Mouse (Mus musculus): ENCODE results near the gene Ccdc155.

Gene Ccdc155

DNA sequence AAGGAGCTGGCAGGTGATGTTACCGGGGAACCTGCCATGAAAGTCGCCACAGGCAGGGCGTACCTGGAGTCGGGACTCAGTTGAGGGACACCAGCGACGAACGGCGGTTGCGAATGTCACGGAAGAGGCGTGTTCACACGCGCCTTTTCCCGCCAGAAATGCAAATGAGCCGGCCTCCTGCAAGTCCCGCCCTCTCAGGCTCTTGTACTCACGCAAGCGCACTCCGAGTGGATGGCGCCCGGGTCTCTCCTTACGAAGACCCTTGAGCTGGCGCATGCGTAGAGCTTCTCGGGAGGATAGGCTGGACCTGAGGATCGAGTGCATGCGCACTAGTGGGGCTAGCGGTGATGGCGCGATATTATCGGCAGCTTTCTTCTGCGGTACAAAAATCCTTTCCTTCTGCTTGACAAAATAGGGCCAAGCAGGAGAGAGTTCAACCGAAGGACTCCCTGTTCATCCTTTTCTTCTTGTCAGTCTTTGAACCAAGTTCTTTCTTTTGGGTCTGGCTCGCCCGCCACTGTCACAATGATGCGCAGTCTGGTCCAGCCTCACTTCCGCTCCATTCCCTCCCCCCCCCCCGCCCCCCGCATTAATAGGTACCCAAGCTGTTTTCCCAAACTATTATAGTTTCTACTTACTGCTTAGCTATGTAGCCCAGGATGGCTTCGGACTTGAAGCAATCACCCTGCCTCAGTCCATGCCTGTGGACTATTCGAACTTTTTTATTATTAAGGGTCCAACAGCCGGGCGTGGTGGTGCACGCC, at the start of gene Ccdc155:
Gene Ccdc155 (minus strand): TSS at position 513 of the 764 bp plus-strand sequence.
- DNase-seq (ENCODE audit: low read depth, low spot score): peak; percentile 99

DNA sequence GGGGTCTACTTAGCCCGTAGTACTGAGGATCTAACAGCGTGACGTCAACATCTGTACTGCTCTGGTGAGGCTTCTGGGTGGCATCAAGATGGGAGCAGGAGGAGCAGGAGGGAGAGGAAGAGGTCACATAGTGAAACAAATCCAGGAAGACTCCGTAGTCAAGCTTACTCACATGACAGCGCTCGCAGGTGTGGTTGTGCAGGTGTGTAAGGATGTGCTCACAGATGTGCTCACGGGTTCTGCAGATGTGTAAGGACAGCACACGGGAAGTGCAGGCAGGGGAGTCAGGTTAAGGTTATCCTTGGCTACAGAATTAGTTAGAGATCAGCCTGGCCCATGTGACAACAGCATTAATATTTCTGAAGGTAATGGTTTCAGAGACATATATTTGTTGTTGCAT, 49.1 kb upstream of the Ccdc155 start:
- no peak for DNase-seq (ENCODE audit: low read depth, low spot score)

DNA sequence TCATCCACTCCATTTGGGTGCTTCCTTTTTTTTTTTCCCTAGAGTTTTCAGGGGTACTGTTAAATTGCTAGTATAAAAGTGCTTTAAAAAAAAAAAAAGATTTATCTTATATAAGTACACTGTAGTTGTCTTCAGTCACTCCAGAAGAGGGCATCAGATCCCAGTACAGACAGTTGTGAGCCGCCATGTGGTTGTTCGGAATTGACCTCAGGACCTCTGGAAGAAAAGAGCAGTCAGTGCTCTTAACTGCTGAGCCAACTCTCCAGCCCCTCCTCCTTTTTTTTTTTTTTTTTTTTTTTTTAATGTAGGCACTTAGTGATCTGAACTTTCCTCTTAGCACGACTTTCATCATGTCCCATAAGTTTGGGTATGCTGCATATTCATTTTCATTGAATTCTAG, 43.0 kb upstream of the Ccdc155 start:
- DNase-seq (ENCODE audit: low read depth, low spot score): no peak

DNA sequence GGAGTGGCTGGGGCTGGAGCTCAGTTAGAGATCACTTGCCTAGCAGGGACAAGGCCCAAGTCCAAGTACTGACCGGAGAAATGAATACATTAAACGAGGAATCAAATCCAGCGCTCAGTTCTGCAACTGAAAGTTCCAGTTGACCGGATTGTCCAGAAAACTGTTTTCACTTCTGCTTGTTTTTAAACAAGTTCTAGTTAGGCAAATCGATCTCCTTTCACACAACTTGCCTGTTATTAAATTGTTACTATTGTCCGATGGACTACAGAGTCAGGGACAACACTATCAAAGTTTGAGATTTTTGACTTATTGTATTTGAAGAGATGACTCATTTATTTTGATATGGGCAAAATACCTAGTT, 36.7 kb upstream of the Ccdc155 start:
- no peak for DNase-seq (ENCODE audit: low read depth, low spot score)

DNA sequence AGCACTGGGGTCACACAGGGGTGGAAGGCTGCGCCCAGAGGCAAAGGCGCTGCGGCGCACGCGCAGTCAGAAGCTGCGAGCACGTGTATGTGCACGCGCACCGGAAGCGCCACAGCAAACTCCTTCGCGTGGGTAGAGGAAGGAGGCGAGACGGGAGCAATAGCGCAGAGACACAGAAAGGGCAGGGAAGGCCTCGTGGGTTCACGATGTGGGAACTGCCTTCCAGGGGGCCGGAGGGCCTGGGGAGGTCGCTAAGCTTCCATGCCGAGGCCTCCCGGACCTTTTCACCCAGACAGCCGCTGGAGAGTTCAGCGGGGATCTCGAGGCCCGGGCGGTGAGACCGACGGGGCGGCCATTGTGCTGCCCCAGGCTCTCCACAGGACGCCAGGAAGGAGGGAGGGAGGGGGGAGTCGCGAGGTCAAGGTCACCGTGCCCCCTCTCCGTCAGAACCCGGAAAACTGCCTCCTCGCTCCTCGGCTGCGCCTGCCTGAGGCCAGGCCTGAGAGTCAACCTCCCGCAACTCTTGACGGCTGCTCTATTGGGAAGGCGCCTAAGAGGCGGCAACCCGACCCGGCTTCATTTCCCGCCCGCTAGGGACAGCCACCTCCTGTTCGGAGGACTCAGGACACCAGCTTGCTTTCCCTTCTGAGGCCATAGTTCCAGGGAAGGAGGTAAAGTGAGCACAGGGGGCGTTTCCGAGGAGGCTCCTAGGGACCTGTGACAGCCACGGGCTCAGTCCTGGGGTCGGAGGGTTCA, 36.1 kb upstream of the Ccdc155 start, which contains the start of gene Slc6a16:
Gene Slc6a16 (plus strand): TSS at position 453 of the 756 bp plus-strand sequence.
- peak; percentile 59 for DNase-seq (ENCODE audit: low read depth, low spot score)

DNA sequence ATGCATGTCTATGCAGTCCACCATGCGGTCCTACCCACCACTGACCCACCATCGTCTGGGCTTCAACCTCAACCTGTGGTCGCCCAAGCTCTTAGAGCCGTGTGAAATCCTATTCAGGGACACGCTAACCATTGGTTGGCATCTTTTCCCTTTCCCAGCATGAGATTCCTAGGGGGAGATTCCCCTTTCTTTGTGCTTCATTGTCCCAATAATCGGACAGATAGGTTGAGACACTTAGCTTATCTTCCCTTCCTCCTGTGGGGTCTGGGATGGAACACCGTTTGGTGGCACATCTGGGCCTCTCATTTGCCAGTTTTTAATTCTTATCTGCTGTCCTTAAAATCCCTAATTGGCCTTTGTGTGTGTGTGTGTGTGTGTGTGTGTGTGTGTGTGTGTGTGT, 35.4 kb upstream of the Ccdc155 start:
- no peak for DNase-seq (ENCODE audit: low read depth, low spot score)

DNA sequence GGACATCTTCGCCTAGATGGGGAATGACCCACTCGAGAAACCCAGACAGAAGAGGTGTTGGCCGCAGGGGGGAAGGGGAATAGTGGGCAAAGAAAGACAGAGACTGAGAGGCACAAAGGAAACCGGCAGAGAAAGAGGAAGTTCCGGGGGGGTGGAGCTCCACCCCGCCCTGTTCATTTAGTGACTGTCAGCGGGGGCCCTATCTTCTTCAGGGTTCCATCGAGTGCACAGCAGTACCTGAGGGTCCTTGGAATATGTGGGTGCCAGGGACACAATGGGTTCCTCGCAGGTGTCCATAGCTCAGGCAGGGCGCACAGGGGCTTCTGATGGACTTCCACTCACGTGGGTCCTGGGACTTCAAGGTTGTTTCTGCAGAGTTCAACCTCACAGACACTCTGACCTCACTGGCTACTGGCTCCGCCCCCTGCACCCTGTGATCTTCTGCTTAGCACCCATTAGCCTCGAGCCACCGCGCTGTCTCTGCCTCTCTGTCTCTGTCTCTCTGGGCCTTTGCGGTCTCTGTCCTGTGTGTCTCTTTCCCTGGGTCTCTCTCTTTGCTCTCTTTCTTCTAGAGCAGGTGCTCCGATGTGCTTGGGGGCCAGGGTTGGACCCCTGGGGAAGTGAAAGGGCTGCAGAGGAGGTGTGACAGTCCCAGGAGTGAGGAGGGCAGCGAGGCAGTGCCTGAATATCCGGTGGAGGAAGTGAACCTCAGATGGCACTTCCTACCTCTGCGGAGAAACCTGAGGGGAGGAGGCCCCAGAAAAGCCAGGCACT, 34.2 kb upstream of the Ccdc155 start, which contains the start of gene Cd37:
Gene Cd37 (minus strand): TSS at position 393 of the 774 bp plus-strand sequence.
- no peak for DNase-seq (ENCODE audit: low read depth, low spot score)

DNA sequence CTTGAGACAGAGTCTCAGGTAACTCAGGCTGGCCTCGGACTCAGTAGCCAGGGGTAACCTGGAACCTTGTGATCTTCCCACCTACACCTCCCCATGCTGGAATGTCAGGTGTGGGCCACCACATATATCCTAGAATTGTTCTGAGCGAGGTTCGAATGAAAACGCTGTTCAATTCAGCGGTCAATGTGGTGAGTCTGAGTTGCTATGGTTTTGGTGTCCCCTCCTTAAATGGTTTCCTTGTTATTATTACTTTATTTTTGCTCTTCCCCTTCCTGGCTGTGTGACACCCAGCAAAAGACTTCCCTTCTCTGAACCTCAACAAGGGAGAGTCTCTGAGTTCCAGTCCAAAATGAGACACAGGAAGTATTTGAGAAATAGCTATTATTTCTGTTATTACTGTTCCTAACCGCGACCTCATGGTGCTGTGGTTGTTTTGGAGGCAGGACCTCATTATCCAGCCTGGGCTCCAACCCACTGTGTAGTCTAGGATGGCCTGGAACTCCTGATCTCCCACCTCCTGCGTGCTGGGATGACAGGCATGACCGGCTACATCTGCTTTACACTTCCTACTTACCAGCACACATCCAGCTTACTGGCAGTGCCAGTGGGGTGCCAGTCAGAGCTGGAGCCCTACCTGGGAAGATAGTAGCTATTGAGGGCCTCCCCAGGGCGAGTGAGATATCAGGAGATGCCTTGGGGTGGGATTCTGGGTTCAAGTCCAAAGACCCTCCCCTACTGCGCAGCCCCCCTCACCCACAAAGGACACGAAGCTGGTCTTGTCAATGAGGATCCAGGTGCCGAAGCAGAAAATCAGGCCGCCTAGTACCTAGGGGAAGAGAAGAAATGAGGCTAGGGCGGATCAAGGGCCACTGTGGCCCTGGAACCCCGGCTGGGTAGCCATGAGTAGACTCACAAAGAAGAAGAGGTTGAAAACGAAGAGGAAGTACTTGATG, 33.3 kb upstream of the Ccdc155 start:
- DNase-seq (ENCODE audit: low read depth, low spot score): no peak

DNA sequence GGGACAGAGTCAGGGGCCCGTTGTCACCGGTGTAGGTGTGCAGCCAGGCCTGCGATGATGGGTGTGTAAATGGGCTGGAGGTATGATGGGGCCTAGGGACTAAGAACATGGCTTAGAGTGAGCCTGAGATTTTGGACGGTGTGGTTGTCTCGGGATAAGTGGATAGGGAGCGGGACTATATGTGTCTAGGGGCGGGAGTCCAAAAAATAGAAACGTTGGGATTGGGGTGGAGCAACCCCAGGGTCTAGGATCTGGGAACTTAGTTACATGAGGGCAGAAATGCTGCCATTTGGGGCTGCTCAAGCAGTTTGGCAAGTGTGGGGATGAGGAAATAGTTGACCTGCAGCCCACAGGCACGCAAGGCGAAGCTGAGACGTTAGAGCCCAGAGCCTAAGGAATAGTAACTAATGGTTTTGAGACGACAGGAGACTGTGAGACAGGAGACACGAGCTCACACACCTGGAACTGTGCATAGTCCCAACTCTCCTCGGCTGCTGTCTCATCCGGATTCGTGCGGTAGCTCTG, 31.0 kb upstream of the Ccdc155 start:
- DNase-seq (ENCODE audit: low read depth, low spot score): no peak

DNA sequence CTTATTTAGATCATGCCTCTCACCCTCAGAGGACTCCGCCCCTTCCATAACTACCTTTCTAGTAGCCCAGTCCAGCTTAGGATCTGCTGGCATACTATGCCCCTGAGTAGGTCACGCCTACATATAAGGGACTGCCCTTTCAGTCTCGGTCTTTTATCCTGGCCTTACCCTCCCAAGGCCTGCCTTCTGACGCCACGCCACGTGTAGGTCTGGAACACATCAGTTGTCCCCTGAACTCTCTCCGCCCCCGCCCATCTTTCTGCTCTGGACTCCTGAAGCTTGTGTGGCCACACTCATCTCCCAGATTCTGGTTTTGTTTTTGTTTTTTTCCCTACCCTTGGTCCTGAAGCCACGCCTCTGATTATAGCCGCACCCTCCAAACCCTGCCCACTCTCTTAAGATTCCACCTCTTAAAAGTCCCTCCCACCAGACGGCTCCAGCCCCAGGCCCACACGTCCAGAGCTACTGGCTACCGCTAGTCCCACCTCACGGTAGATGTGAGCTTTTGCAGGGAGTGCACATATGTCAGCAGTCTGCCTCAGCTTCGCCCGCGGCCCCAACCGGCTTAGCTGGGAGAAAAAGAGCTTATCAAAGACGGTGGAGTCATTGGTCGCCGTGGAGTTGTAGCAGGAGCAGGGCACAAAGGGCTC, 30.4 kb upstream of the Ccdc155 start:
- DNase-seq (ENCODE audit: low read depth, low spot score): peak; percentile 82

DNA sequence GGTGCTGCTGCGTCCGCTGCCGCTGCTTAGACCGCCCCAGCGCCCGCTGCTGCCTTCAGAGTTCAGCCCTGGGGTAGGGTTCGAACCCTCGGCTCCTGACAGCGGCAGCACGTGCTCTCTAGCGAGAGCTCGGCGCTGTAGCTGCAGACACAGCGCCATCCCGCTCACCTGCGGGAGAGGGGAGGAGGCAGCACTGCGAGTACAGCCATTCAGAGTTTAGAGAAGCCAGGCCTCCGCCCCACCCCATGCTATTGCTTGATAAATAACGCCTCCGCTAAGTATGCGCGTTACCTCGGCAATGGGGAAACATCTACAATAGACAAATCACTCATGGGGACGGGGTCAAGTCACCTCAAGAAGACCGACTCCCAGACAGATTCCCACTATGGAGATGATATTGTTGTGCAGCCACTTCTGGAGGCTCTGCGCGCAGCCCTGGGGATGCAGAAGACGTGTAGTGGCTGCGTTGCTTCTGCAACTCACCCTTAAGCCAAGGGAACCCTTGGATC, 29.7 kb upstream of the Ccdc155 start:
- DNase-seq (ENCODE audit: low read depth, low spot score): peak; percentile 64

DNA sequence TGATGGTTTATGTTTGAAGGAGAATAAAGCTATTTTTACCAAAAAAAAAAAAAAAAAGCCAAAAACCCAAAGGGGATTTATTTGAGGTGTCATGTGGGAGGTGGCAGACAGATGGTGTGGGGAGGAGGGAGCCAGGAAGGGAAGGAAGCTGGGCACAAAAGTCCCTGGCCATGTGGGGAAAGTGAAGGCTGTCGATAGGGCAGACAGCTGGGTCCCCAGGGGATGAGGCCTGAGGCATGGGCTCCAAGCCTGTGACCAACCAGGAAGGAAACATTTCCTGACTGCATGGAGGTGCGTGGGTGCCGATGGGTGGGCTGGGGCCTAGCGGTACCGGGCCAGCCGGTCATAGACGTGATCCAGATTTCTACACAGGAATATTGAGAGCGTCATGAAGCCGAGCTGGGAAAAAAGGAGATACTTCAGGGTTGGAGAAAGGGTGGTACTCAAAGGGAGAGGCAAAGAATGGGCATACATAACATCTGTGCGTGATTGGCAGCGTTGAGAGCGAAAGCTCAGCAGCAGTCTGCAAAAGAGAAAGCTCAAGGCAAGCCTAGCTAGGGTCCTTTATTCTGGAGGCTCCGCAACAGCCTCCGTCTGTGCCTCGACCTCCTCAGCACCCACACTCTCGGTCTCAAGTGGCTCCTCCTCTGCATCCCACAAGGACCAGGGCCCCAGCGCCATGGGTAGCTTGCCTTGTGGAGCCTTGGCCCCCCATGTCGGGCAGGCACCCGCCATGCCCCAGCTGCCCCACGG, 29.1 kb upstream of the Ccdc155 start:
- peak; percentile 47 for DNase-seq (ENCODE audit: low read depth, low spot score)

DNA sequence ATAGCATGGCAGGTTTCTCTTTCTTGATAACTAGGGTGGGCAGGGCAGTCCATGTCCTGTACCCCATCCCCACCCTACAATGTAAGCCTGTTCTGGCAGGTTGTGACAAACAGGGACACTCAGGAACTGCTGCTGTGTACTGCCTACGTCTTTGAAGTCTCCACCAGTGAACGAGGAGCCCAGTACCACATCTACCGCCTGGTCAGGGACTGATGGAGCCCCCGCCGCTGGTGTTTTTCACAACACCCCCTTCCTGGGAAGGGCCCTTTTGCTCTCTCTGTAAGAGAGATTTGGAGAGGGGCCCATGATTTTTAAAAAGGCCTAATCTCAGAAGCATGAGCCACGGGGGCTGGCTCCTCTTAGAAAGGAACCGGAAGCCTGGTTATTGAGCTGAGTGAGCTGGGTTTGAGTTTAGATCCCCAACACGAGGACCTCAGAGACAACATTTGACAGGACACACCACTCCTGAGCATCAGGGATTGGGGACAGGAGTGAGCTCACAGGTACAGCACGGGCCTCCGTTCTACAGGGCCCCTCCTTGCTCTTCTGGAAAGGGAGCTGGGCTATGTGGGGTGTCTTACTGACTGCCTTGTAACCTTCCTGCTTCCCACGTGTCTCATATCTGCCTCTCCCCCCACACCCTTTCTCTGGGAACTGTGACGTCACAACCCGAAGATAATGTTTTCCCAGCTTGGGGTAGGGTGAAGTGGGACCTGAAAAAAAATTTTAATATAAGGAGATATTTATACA, 28.2 kb upstream of the Ccdc155 start:
- no peak for DNase-seq (ENCODE audit: low read depth, low spot score)

DNA sequence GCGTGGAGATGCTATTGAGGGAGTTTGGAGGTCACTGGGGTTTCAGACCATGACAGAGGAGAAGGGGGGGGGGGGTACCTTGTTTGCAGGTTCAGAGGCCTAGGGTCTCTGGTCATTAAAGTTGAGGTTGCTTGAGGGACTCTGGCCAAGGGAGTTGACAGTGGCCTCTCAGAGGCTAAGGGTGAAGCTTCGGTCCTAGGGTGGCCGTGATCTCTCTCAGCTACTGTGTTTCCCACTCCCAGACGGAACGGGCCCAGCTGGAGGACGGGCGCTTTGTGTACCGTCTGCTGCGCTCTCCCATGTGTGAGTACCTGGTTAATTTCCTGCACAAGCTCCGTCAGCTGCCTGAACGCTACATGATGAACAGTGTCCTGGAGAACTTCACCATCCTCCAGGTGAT, 27.2 kb upstream of the Ccdc155 start:
- no peak for DNase-seq (ENCODE audit: low read depth, low spot score)

DNA sequence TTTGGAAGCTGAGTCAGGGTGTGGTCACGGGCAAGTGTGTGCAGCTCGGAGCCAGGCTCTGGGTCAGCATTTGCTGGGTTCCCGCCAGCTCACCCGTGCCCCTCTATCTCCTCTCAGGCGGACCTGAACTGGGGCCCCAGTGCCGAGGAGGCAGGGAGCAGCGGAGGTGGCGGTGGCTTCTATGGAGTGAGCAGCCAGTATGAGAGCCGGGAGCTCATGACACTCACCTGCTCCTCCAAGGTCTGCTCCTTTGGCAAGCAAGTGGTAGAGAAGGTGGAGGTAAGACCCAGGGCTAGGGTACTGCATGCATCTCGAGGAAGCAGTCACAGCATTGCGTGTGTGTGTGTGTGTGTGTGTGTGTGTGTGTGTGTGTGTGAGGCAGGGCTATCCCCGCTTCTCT, 26.5 kb upstream of the Ccdc155 start:
- DNase-seq (ENCODE audit: low read depth, low spot score): no peak

DNA sequence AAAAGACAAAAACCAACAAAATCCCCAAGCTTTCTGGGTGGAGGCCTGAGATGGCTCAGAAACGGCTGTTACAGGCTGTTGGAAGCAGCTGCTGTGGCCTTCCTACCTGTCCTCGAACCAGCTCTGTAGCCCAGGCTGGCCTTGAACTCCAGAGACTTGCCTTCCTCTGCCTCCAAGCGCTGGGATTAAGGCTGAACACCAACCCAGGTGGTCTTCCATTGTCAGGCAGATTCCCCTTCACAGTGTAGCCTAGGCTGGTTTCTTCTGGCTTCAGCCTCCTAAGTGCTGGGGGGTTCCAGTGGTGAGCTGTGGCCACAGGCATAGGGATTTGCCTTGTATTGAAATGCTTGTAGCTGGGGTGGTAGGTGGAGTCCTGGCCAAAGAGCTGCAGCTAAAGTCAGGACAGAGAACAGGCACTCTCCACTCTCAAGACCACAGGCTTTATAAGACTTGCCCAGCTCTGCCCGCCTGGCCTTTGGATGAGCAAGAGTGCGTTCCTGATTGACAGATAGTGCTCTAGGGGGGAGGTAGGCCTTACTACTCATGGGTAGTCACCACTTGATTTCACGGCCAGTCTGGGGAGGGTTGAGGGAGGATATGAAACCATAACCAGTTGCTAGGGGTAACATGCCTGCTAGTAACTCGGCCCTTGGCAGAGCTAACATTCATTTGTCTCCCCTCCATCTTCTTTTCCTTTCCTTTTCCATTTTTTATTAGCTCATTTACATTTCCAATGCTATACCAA, 24.9 kb upstream of the Ccdc155 start:
- DNase-seq (ENCODE audit: low read depth, low spot score): no peak

DNA sequence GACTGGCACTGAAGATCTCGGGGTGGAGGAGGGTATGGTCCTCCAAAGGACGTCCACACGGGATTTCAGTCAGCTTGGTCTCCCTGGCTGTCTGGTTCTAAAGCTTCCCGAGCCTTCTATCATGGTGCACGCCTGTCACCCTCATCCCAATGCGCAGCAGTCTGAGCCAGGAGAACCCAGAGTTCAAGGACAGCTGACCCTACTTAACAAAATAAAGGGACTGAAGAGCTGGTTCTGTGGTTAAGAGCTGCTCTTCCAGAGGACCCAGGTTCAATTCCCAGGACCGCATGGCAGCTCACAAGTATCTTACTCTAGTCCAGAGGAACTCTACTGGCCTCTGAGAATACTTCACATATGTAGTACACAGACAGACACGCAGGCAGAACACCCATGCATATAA, 24.4 kb upstream of the Ccdc155 start:
- no peak for DNase-seq (ENCODE audit: low read depth, low spot score)

DNA sequence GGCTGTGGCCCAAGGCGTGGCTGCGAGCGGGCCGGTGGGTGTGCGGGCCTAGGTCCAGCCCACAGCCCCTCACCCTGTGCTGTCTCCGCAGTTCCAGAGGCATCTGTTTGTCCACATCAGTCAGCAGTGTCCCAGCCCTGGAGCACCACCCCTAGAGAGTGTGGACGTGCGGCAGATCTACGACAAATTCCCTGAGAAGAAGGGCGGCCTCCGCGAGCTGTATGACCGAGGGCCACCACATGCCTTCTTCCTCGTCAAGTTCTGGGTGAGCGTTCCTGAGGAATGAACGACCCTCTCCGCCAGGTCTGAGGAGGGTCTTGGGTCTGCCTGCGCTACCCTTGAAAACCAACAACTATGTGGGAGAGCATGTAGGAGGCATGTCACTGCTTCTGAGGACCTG, 23.9 kb upstream of the Ccdc155 start:
- no peak for DNase-seq (ENCODE audit: low read depth, low spot score)
